Mouse (Mus musculus): ENCODE data around the gene 4930452B06Rik.

GRCm38 (mm10) chr14:8549108-8549507 lies 116.9 kb downstream of the 4930452B06Rik start:
- no peak for TF ChIP-seq CTCF (IDR thresholded peaks at IDR 0.05; ENCODE audit: control insufficient read depth, insufficient read depth, insufficient read length)
- no peak for TF ChIP-seq MYOG (IDR thresholded peaks at IDR 0.05; ENCODE audit: control insufficient read depth, extremely low read depth, insufficient read length)
- no peak for TF ChIP-seq CEBPB (IDR thresholded peaks at IDR 0.05; ENCODE audit: low read depth)
